In genomic region chr7:46839861-46840260, GRCm38 (mm10) we compare ENCODE assay signal across 13 mouse cellular contexts. TPM values are rescaled to one million over a fixed set of nuclear protein-coding genes. Genes with fewer than 3 reads are reported as not detected.
DNase-seq lines count a peak whose midpoint lies in the region; ATAC-seq lines count a peak whose summit lies in the region.
"Had no signal": no experiment of that assay in that cellular context is flagged by ENCODE, and none has a peak within 500 bp of the region (broad histone marks: within the 10 kb centered on the region; RNA-seq: fewer than 3 reads in every experiment).

No protein-coding gene starts in this region.

- H3K27ac ChIP-seq in kidney, embryonic 15.5 days: peak overlapping the region; percentile 87

- 86% methylated on average over 5 of the region's 5 CpGs for WGBS in kidney, embryonic 15.5 days

- no peak overlapping the region for H3K4me2 ChIP-seq in kidney, embryonic 15.5 days
- H3K4me2 ChIP-seq: midbrain, embryonic 11.5 days had no signal

- no peaks in the 10 kb centered on the region for H3K36me3 ChIP-seq in kidney, embryonic 15.5 days
- peaks cover 2% of the 10 kb centered on the region for H3K36me3 ChIP-seq in megakaryocyte, embryonic 14.5 days (replicated peaks; ENCODE audit: low read length)
- H3K36me3 ChIP-seq: G1E had no signal

- no peak for ATAC-seq in kidney, embryonic 15.5 days (replicated peaks; ENCODE audit: low FRiP score)
- no peak for ATAC-seq in megakaryocyte, adult 5-6 weeks (ENCODE audit: poor library complexity, severe bottlenecking)
- ATAC-seq: activated CD4-positive, CD25-positive, alpha-beta regulatory T cell, adult 4 months had no signal

- no peaks in the 10 kb centered on the region for H3K9me3 ChIP-seq in kidney, embryonic 15.5 days (replicated peaks)
- H3K9me3 ChIP-seq in megakaryocyte, embryonic 14.5 days: no peaks in the 10 kb centered on the region
- H3K9me3 ChIP-seq: G1E had no signal

- no peak overlapping the region for H3K4me3 ChIP-seq in kidney, embryonic 15.5 days (replicated peaks)
- H3K4me3 ChIP-seq in megakaryocyte, embryonic 14.5 days (replicated peaks): peak overlapping the region; percentile 17

- H3K9ac ChIP-seq in kidney, embryonic 15.5 days: no peak overlapping the region

- H3K27me3 ChIP-seq in kidney, embryonic 15.5 days: peaks cover 8% of the 10 kb centered on the region; the same call in 1 of the 2 replicates
- H3K27me3 ChIP-seq in megakaryocyte, embryonic 14.5 days (replicated peaks): no peaks in the 10 kb centered on the region

- peak; percentile 22 for DNase-seq in cerebellum, adult 9-10 months
- DNase-seq in cerebellum, adult 11 months: no peak
- DNase-seq in kidney, adult 18-20 months: no peak
- no peak for DNase-seq in thymus, postnatal 14 days
- DNase-seq in c-Kit-positive CD71-positive TER-119-positive erythroid progenitor cells, embryonic 14.5 days (ENCODE audit: low spot score): no peak

- H3K4me1 ChIP-seq in kidney, embryonic 15.5 days: peaks cover 49% of the 10 kb centered on the region
- H3K4me1 ChIP-seq in megakaryocyte, embryonic 14.5 days: peaks cover 100% of the 10 kb centered on the region

RNA-seq across cellular contexts. Expression of gene Ldha, which starts 1.4 kb away (rescaled TPM):
- polyA plus RNA-seq in kidney, embryonic 15.5 days (2015; fragmentation: Nextera tagmentation; extraction: Ambion mirVana): 1,596 and 1,620 TPM in 2 replicates
- 1,655 and 1,832 TPM in 2 replicates for polyA plus RNA-seq in megakaryocyte, embryonic 14.5 days (2012; ENCODE audit: insufficient read depth, low replicate concordance)
- 278 and 286 TPM in 2 replicates for total RNA-seq in megakaryocyte, adult 5-6 weeks (2015)
- total RNA-seq in megakaryocyte, adult 5-6 weeks (2017): 212 and 223 TPM in 2 replicates

RNA-seq across cellular contexts. Expression of gene Ldhc, which starts 21.1 kb away (rescaled TPM):
- 0.12 TPM in 1 of 2 replicates, not detected in the other for polyA plus RNA-seq in kidney, embryonic 15.5 days (2015; fragmentation: Nextera tagmentation; extraction: Ambion mirVana)
- polyA plus RNA-seq in megakaryocyte, embryonic 14.5 days (2012; ENCODE audit: insufficient read depth, low replicate concordance): 0.35 TPM in 1 of 2 replicates, not detected in the other
- 2.3 and 2.9 TPM in 2 replicates for total RNA-seq in megakaryocyte, adult 5-6 weeks (2015)
- total RNA-seq in megakaryocyte, adult 5-6 weeks (2017): 1.0 TPM in 1 of 2 replicates, not detected in the other
- total RNA-seq: common myeloid progenitor, adult 5-6 weeks; G1E had no signal
- polyA plus RNA-seq: activated CD4-positive, CD25-positive, alpha-beta regulatory T cell, adult 4 months; G1E; midbrain, embryonic 11.5 days; thymus, postnatal 0 days had no signal

RNA-seq across cellular contexts. Expression of gene Gtf2h1, which starts 44.0 kb away (rescaled TPM):
- polyA plus RNA-seq in kidney, embryonic 15.5 days (2015; fragmentation: Nextera tagmentation; extraction: Ambion mirVana): 42.3 and 43.8 TPM in 2 replicates
- 14.5 and 19.9 TPM in 2 replicates for polyA plus RNA-seq in megakaryocyte, embryonic 14.5 days (2012; ENCODE audit: insufficient read depth, low replicate concordance)
- 36.6 and 40.0 TPM in 2 replicates for total RNA-seq in megakaryocyte, adult 5-6 weeks (2015)
- 70.2 and 74.8 TPM in 2 replicates for total RNA-seq in megakaryocyte, adult 5-6 weeks (2017)

RNA-seq across cellular contexts. Expression of gene Hps5, which starts 44.0 kb away (rescaled TPM):
- 27.7 and 31.5 TPM in 2 replicates for polyA plus RNA-seq in kidney, embryonic 15.5 days (2015; fragmentation: Nextera tagmentation; extraction: Ambion mirVana)
- polyA plus RNA-seq in megakaryocyte, embryonic 14.5 days (2012; ENCODE audit: insufficient read depth, low replicate concordance): 0.49 and 1.0 TPM in 2 replicates
- 26.0 and 27.1 TPM in 2 replicates for total RNA-seq in megakaryocyte, adult 5-6 weeks (2015)
- total RNA-seq in megakaryocyte, adult 5-6 weeks (2017): 58.8 and 61.3 TPM in 2 replicates
